Mouse (Mus musculus) left cerebral cortex, adult 2 months (tissue): ENCODE data around the gene Gucy2d. TPM values are rescaled to one million over a fixed set of nuclear protein-coding genes. Genes with fewer than 3 reads are reported as not detected.

Experiments
- DNase-seq, 2 experiments: peaks; one replicate each; pipeline ENCODE4 v3.0.0; 2021 to 2022; ENCODE audit warnings: low spot score in 2 of 2, mixed read lengths in 1 of 2; ENCODE audit errors: extremely low spot score in 1 of 2
- H3K27ac ChIP-seq: fragments of 200-600 bp; 2 replicates; pipeline ENCODE4 v1.8.1; 2022
- H3K4me3 ChIP-seq: fragments of 200-600 bp; 2 replicates; pipeline ENCODE4 v1.8.1; 2022
- CTCF ChIP-seq: fragments of 200-600 bp; IDR thresholded peaks from 2 replicates; pipeline ENCODE4 v1.8.1; 2022; ENCODE audit warnings: antibody characterized with exemption, mild to moderate bottlenecking, moderate library complexity
- intact Hi-C: fragments of 180-260 bp; cut with DNase I; formaldehyde crosslinking; loops from one replicate; pipeline ENCODE4 v1.15.1; 2025
- total RNA-seq, 2 experiments: library from RNA; stranded (reverse); gene quantifications; 2 replicates each; pipeline ENCODE4 v1.2.3; 2021

Gene Gucy2d
- total RNA-seq, 2 experiments from 2014 or later = not detected

GRCm38 (mm10) chr7:98419366-98419765 is 20.9 kb upstream of the Gucy2d start:
- Histone ChIP-seq H3K27ac (no peak overlapping the region), H3K4me3 (no peak overlapping the region)
- TF ChIP-seq CTCF = no peak
- no peak for DNase-seq
- intact Hi-C loops = no loop called here

- H3K27ac ChIP-seq = no peak overlapping the region
- TF ChIP-seq CTCF = no peak
- H3K4me3 ChIP-seq = no peak overlapping the region
- DNase-seq = no peak
- intact Hi-C loops = no loop called here
These were observed 16.7 kb upstream of the Gucy2d start for GRCm38 (mm10) chr7:98423546-98423945.

- no peak for TF ChIP-seq CTCF
- no peak overlapping the region for H3K27ac ChIP-seq
- intact Hi-C loops = no loop called here
- H3K4me3 ChIP-seq = no peak overlapping the region
- no peak for DNase-seq
These were observed 15.8 kb upstream of the Gucy2d start for GRCm38 (mm10) chr7:98424396-98424795.

GRCm38 (mm10) chr7:98425551-98425950 is 14.7 kb upstream of the Gucy2d start:
- intact Hi-C loops = no loop called here
- no peak for DNase-seq
- Histone ChIP-seq H3K4me3 (no peak overlapping the region), H3K27ac (no peak overlapping the region)
- no peak for TF ChIP-seq CTCF

- no peak for DNase-seq
- no peak for TF ChIP-seq CTCF
- H3K27ac ChIP-seq = no peak overlapping the region
- intact Hi-C loops = no loop called here
- H3K4me3 ChIP-seq = no peak overlapping the region
These were observed 13.6 kb upstream of the Gucy2d start for GRCm38 (mm10) chr7:98426641-98427040.

DNA sequence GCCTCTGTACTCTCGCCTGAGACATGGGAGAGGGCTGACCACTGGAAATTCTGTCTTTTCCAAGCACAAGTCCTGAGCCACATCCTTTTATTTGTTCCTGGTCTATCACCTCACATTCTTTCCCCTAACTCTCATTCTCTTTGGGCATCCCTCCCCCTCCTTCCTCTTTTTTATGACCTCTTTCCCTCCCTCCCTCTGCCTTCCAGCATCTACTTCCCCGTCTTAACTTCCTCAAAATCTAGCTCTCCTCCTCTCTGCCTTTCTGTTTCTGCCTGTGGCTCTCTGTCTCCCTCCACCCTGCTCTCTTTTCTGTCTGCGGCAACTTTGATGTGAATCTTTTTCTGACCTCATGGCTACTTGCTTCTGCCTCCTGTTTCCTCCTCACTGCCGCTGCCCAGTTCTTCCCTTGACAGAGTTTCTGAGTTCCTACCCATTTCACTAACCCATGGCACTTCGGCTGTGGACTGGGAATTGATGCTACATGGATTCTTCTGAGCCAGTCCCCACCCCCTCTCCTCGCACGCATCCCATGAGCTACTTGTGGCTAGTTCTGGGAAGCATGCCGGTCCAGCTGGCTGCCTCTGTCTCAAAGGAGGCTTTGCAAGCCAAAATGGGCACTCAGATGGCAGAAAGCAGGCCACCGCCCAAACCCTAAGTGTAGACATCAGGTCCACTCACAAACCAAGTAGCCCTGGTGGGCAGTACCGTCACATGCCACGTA is 12.9 kb upstream of the Gucy2d start:
- no peak overlapping the region for H3K27ac ChIP-seq
- intact Hi-C loops = no loop called here
- no peak for TF ChIP-seq CTCF
- no peak for DNase-seq
- no peak overlapping the region for H3K4me3 ChIP-seq

DNA sequence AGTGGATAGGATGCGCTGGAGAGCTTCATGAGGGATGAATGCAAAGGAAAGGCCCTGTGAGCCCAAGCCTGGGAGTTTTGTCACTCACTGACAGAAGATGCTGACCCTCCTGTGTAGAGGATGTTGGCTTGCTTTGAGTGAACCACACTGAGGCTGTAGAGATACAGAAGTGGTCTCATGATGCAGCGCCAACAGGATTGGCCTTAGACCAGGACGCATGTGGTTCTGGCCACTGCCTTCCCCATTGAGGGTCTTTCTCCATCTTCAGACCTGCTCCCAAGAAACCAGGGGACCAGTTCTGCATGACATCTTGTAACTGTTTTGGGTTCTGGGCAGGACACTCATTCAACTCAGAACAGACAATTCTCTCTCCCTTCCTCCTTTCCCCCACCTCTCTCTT is 10.6 kb upstream of the Gucy2d start:
- no peak for DNase-seq
- Histone ChIP-seq H3K4me3 (no peak overlapping the region), H3K27ac (no peak overlapping the region)
- intact Hi-C loops = no loop called here
- TF ChIP-seq CTCF = no peak

DNA sequence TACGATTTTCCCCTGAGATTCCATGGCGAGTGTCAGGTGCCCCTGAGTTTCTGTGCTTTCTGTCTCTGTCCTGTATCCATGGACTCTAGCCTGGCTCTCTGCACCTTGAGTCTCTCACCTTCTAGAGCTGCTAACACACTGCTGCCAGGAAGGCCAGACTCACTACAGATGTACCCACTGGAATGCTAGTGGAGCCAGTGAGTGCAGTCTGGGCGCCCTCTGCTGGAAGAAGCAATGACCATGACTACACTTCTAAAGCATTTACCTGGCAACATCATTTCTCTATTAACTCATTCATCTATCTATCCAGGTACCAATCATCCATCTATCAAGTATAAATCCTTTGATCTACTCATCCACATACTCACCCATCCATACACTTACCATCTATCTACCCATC is 9.4 kb upstream of the Gucy2d start:
- peak; percentile 62 to 72 for DNase-seq
- Histone ChIP-seq H3K4me3 (no peak overlapping the region), H3K27ac (no peak overlapping the region)
- TF ChIP-seq CTCF = peak; percentile 90
- intact Hi-C loops = loop anchor here (1.0 to 10.0 kb wide), 2 partner anchors 81 to 266 kb away; no protein-coding TSS in a partner anchor

DNA sequence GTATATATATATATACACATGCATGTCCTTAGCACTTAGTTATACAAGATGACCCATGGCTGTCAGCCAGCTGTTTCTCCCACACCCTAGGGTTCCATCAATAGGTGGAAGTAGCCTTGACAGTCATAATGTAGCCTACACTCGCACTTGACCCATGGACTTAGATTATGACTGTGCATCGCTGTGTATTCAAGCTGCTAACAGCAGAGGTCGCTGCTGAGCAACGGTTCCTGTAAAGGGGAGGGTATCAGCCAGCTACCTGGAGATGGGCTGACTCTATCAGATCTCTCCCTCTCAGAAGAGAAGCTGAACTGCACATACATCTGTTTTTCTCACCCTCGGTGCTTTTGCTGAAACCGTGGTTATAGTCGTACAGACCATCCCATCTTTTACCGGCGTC is 2.6 kb upstream of the Gucy2d start:
- TF ChIP-seq CTCF = peak; percentile 72
- Histone ChIP-seq H3K27ac (no peak overlapping the region), H3K4me3 (no peak overlapping the region)
- DNase-seq = peak in 1 of 2 experiments; percentile 47
- intact Hi-C loops = loop anchor here (10.0 kb wide), 1 partner anchor 273 kb away; no protein-coding TSS in a partner anchor

- intact Hi-C loops = no loop called here
- DNase-seq = no peak
- Histone ChIP-seq H3K4me3 (no peak overlapping the region), H3K27ac (no peak overlapping the region)
- TF ChIP-seq CTCF = no peak
These were observed 6.7 kb downstream of the Gucy2d start for GRCm38 (mm10) chr7:98446873-98447272.

- DNase-seq = no peak
- intact Hi-C loops = no loop called here
- no peak overlapping the region for H3K4me3 ChIP-seq
- TF ChIP-seq CTCF = peak; percentile 62
- no peak overlapping the region for H3K27ac ChIP-seq
These were observed 7.5 kb downstream of the Gucy2d start for GRCm38 (mm10) chr7:98447585-98448308.

DNA sequence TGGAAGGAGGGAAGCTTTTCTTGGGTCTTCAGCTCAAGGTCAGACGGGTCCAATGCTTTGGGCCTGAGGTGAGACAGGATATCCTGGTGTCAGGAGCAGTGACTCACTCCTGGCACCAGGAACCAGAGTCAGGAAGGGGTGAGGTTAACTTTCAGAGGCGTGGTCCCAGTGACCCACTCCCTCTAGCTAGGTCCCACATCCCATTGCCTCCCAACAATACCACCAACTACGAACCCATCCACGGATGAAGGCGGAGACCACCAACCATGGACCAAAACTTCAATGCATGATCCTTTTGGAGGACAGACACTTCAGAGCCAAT is 8.1 kb downstream of the Gucy2d start:
- TF ChIP-seq CTCF = no peak
- no peak overlapping the region for H3K27ac ChIP-seq

DNA sequence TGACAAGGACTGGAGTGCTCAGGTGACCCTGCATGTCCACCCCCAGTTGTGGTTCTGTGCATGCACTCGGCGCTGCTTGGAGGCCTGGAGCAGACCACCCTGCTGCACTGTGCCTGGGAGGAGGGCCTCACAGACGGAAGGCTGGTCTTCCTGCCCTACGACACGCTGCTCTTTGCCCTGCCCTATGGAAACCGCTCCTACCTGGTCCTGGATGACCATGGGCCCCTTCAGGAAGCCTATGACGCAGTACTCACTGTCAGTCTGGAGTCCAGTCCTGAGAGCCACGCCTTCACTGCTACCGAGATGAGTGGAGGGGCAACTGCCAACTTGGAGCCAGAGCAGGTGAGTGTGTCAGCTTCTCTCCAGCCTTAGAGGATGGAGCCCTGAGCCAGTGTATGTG is 9.5 kb downstream of the Gucy2d start:
- TF ChIP-seq CTCF = no peak
- H3K27ac ChIP-seq = no peak overlapping the region
- H3K4me3 ChIP-seq = no peak overlapping the region
- no peak for DNase-seq
- intact Hi-C loops = no loop called here

More for the DNA sequence above, 8.1 kb downstream of the Gucy2d start:
- DNase-seq = no peak
- intact Hi-C loops = no loop called here
- H3K4me3 ChIP-seq = no peak overlapping the region
